Comparison of ENCODE assay signal across 15 mouse cellular contexts in genomic region chr13:60319861-60320602, GRCm38 (mm10).
"Had no signal": no experiment of that assay in that cellular context is flagged by ENCODE, and none has a peak within 500 bp of the region (broad histone marks: within the 10 kb centered on the region; RNA-seq: fewer than 3 reads in every experiment).

No protein-coding gene starts in this region.

- H3K9ac ChIP-seq: neural tube, embryonic 12.5 days; neural tube, embryonic 13.5 days; neural tube, embryonic 15.5 days; stomach, embryonic 15.5 days had no signal

- H3K27ac ChIP-seq: neural tube, embryonic 12.5 days; neural tube, embryonic 13.5 days; neural tube, embryonic 15.5 days; stomach, postnatal 0 days had no signal

- H3K4me3 ChIP-seq: neural tube, embryonic 12.5 days; neural tube, embryonic 13.5 days; neural tube, embryonic 15.5 days; stomach, embryonic 15.5 days had no signal

- H3K9me3 ChIP-seq: neural tube, embryonic 12.5 days; neural tube, embryonic 13.5 days; neural tube, embryonic 15.5 days; stomach, embryonic 15.5 days had no signal

- H3K27me3 ChIP-seq: neural tube, embryonic 12.5 days; neural tube, embryonic 13.5 days; neural tube, embryonic 15.5 days; stomach, embryonic 15.5 days had no signal

- H3K4me1 ChIP-seq: neural tube, embryonic 12.5 days; neural tube, embryonic 15.5 days; stomach, embryonic 15.5 days had no signal

- H3K36me3 ChIP-seq: neural tube, embryonic 12.5 days; neural tube, embryonic 13.5 days; neural tube, embryonic 15.5 days; stomach, embryonic 15.5 days had no signal

- H3K4me2 ChIP-seq: neural tube, embryonic 12.5 days; neural tube, embryonic 13.5 days; neural tube, embryonic 15.5 days; stomach, embryonic 15.5 days had no signal

- DNase-seq: retina, postnatal 1 day; right cerebral cortex, adult 18-20 months; right cerebral cortex, postnatal 25 days; spleen, adult 18-20 months; thymus, adult 18-20 months; thymus, adult 2 months; thymus, postnatal 14 days; thymus, postnatal 25 days; thymus, postnatal 36 days; thymus, postnatal 4 days had no signal
